Mouse (Mus musculus): Measurements from ENCODE around the gene Metrnl. TPM values are rescaled to one million over a fixed set of nuclear protein-coding genes. Genes with fewer than 3 reads are reported as not detected.

Metrnl gene
- polyA plus RNA-seq, 1 experiment = 200 TPM

GRCm38 (mm10) chr11:121661116-121661515 lies 40.2 kb upstream of the Metrnl start:
- Histone ChIP-seq H3K27ac (ENCODE audit: insufficient read depth, low read depth, low read length) (no peak overlapping the region), H3K4me3 (ENCODE audit: insufficient read depth, low read length) (no peak overlapping the region), H3K4me1 (ENCODE audit: control insufficient read depth, insufficient read depth, low read length) (peaks cover 14% of the 10 kb centered on the region)
- TF ChIP-seq POLR2A (IDR thresholded peaks at IDR 0.05; ENCODE audit: borderline replicate concordance, low read depth, low read length) (no peak), CTCF (IDR thresholded peaks at IDR 0.05; ENCODE audit: low read depth, low read length) (no peak)

GRCm38 (mm10) chr11:121667541-121667940 lies 33.8 kb upstream of the Metrnl start:
- TF ChIP-seq POLR2A (IDR thresholded peaks at IDR 0.05; ENCODE audit: borderline replicate concordance, low read depth, low read length) (no peak), CTCF (IDR thresholded peaks at IDR 0.05; ENCODE audit: low read depth, low read length) (no peak)
- Histone ChIP-seq H3K4me3 (ENCODE audit: insufficient read depth, low read length) (no peak overlapping the region), H3K27ac (ENCODE audit: insufficient read depth, low read depth, low read length) (no peak overlapping the region), H3K4me1 (ENCODE audit: control insufficient read depth, insufficient read depth, low read length) (peaks cover 5% of the 10 kb centered on the region)

- Histone ChIP-seq H3K27ac (ENCODE audit: insufficient read depth, low read depth, low read length) (no peak overlapping the region), H3K4me1 (ENCODE audit: control insufficient read depth, insufficient read depth, low read length) (peaks cover 9% of the 10 kb centered on the region), H3K4me3 (ENCODE audit: insufficient read depth, low read length) (no peak overlapping the region)
- TF ChIP-seq POLR2A (IDR thresholded peaks at IDR 0.05; ENCODE audit: borderline replicate concordance, low read depth, low read length) (no peak), CTCF (IDR thresholded peaks at IDR 0.05; ENCODE audit: low read depth, low read length) (no peak)
These were observed 32.6 kb upstream of the Metrnl start for GRCm38 (mm10) chr11:121668776-121669175.

- Histone ChIP-seq H3K4me3 (ENCODE audit: insufficient read depth, low read length) (no peak overlapping the region), H3K27ac (ENCODE audit: insufficient read depth, low read depth, low read length) (no peak overlapping the region)
- TF ChIP-seq POLR2A (IDR thresholded peaks at IDR 0.05; ENCODE audit: borderline replicate concordance, low read depth, low read length) = no peak
- no peak for TF ChIP-seq CTCF (IDR thresholded peaks at IDR 0.05; ENCODE audit: low read depth, low read length)
These were observed 30.4 kb upstream of the Metrnl start for GRCm38 (mm10) chr11:121670926-121671325.

GRCm38 (mm10) chr11:121672312-121672989 lies 28.9 kb upstream of the Metrnl start:
- peak overlapping the region; percentile 69 for H3K27ac ChIP-seq (ENCODE audit: insufficient read depth, low read depth, low read length)
- TF ChIP-seq CTCF (IDR thresholded peaks at IDR 0.05; ENCODE audit: low read depth, low read length) (no peak), POLR2A (IDR thresholded peaks at IDR 0.05; ENCODE audit: borderline replicate concordance, low read depth, low read length) (0 out of 2 replicates have a peak, but pooled peaks have one; percentile 6)

More at GRCm38 (mm10) chr11:121670926-121671325, 30.4 kb upstream of the Metrnl start:
- peaks cover 13% of the 10 kb centered on the region for H3K4me1 ChIP-seq (ENCODE audit: control insufficient read depth, insufficient read depth, low read length)

GRCm38 (mm10) chr11:121672990-121673572 lies 28.3 kb upstream of the Metrnl start, which contains the start of gene B3gntl1:
TSS of gene B3gntl1 (minus strand) at chr11:121673153.
- Histone ChIP-seq H3K27ac (ENCODE audit: insufficient read depth, low read depth, low read length) (peak within 1 kb of the TSS; percentile 84), H3K4me3 (ENCODE audit: insufficient read depth, low read length) (peak within 1 kb of the TSS; percentile 73), H3K4me1 (ENCODE audit: control insufficient read depth, insufficient read depth, low read length) (peaks cover 13% of the 10 kb centered on the region)
- TF ChIP-seq CTCF (IDR thresholded peaks at IDR 0.05; ENCODE audit: low read depth, low read length) = no peak
- TF ChIP-seq POLR2A (IDR thresholded peaks at IDR 0.05; ENCODE audit: borderline replicate concordance, low read depth, low read length) = 0 out of 2 replicates have a peak, but pooled peaks have one; percentile 79

More at GRCm38 (mm10) chr11:121672312-121672989, 28.9 kb upstream of the Metrnl start:
- peaks cover 13% of the 10 kb centered on the region for H3K4me1 ChIP-seq (ENCODE audit: control insufficient read depth, insufficient read depth, low read length)
- H3K4me3 ChIP-seq (ENCODE audit: insufficient read depth, low read length) = peak overlapping the region; percentile 73

- peak overlapping the region; percentile 84 for H3K27ac ChIP-seq (ENCODE audit: insufficient read depth, low read depth, low read length)
- TF ChIP-seq CTCF (IDR thresholded peaks at IDR 0.05; ENCODE audit: low read depth, low read length) (0 out of 2 replicates have a peak, but pooled peaks have one; percentile 7), POLR2A (IDR thresholded peaks at IDR 0.05; ENCODE audit: borderline replicate concordance, low read depth, low read length) (no peak)
- H3K4me1 ChIP-seq (ENCODE audit: control insufficient read depth, insufficient read depth, low read length) = peaks cover 13% of the 10 kb centered on the region
- peak overlapping the region; percentile 47 for H3K4me3 ChIP-seq (ENCODE audit: insufficient read depth, low read length)
These were observed 27.7 kb upstream of the Metrnl start for GRCm38 (mm10) chr11:121673629-121674028.

GRCm38 (mm10) chr11:121676836-121677235 lies 24.5 kb upstream of the Metrnl start:
- no peak overlapping the region for H3K4me3 ChIP-seq (ENCODE audit: insufficient read depth, low read length)
- H3K4me1 ChIP-seq (ENCODE audit: control insufficient read depth, insufficient read depth, low read length) = peaks cover 25% of the 10 kb centered on the region
- H3K27ac ChIP-seq (ENCODE audit: insufficient read depth, low read depth, low read length) = no peak overlapping the region
- TF ChIP-seq CTCF (IDR thresholded peaks at IDR 0.05; ENCODE audit: low read depth, low read length) = no peak

GRCm38 (mm10) chr11:121679581-121679980 lies 21.8 kb upstream of the Metrnl start:
- Histone ChIP-seq H3K27ac (ENCODE audit: insufficient read depth, low read depth, low read length) (peak overlapping the region; percentile 38), H3K4me3 (ENCODE audit: insufficient read depth, low read length) (no peak overlapping the region), H3K4me1 (ENCODE audit: control insufficient read depth, insufficient read depth, low read length) (peaks cover 17% of the 10 kb centered on the region)
- no peak for TF ChIP-seq POLR2A (IDR thresholded peaks at IDR 0.05; ENCODE audit: borderline replicate concordance, low read depth, low read length)
- TF ChIP-seq CTCF (IDR thresholded peaks at IDR 0.05; ENCODE audit: low read depth, low read length) = no peak

GRCm38 (mm10) chr11:121680750-121681149 lies 20.6 kb upstream of the Metrnl start:
- TF ChIP-seq CTCF (IDR thresholded peaks at IDR 0.05; ENCODE audit: low read depth, low read length) (0 out of 2 replicates have a peak, but pooled peaks have one; percentile 11), POLR2A (IDR thresholded peaks at IDR 0.05; ENCODE audit: borderline replicate concordance, low read depth, low read length) (no peak)
- H3K4me1 ChIP-seq (ENCODE audit: control insufficient read depth, insufficient read depth, low read length) = peaks cover 20% of the 10 kb centered on the region
- no peak overlapping the region for H3K4me3 ChIP-seq (ENCODE audit: insufficient read depth, low read length)
- H3K27ac ChIP-seq (ENCODE audit: insufficient read depth, low read depth, low read length) = peak overlapping the region; percentile 20

All from bone marrow macrophage, adult 2 months (primary cell).